Mouse (Mus musculus): ENCODE results near the gene Tmem50a. TPM values are rescaled to one million over a fixed set of nuclear protein-coding genes. Genes with fewer than 3 reads are reported as not detected.
A peak's percentile ranks its signal among the peaks of the same experiment; 100 is the strongest.

Gene Tmem50a
- polyA plus RNA-seq, 1 experiment from 2014 or later, result 79.1 TPM

DNA sequence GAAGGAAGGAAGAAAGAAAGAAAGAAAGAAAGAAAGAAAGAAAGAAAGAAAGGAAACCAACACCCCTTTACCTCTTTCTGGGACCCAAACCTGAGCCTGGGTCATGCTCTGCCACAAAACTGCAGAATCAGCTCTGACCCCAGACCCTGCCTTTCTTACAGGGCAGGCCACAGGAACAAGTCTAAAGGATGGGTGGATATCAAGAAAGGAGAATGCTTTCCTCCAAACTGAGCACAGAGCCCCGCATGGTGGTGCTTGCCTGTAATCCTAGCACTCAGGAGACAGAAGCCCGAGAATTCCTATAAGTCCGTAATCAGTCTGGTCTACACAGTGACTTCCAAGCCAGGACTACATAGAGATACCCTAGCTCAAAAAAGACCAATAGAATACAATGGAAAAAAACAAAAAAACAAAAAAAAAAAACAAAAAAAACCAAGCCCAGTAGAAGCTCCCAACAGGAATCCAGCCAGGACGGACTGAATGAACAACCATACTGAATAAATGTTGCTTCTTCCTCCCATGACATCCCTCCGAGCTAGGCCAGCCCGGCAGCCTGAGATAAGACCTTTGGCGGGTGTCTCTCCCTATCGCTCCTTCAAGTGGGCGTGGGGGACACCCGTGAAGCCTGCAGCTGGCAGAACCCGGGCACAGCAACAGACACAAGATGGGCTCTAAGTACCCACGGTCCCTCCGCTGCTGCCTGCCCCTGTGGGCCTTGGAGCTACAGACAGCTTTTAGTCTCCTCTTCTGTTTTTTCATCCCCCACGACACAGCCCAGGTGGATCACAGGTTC, 50.7 kb downstream of the Tmem50a start, which contains the start of gene Rhd:
Rhd (plus strand) TSS at position 600 of the 793 bp plus-strand sequence.
- peaks cover 4% of the 10 kb centered on the region for H3K36me3 ChIP-seq (ENCODE audit: control insufficient read depth, insufficient read depth)
- H3K27me3 ChIP-seq (ENCODE audit: control insufficient read depth, insufficient read depth, low read depth, low read length), result no peaks in the 10 kb centered on the region
- peak within 1 kb of the TSS; percentile 91 for H3K9ac ChIP-seq (ENCODE audit: low read depth, low read length)
- H3K4me1 ChIP-seq (ENCODE audit: control insufficient read depth, low read depth, low read length), result peaks cover 19% of the 10 kb centered on the region
- peak within 1 kb of the TSS; percentile 70 for H3K4me2 ChIP-seq (ENCODE audit: low read depth, low read length)
- H3K27ac ChIP-seq (ENCODE audit: low read length), result peak within 1 kb of the TSS; percentile 96
- ATAC-seq (ENCODE audit: low read depth), result peak; percentile 71
- H3K9me3 ChIP-seq (replicated peaks; ENCODE audit: control insufficient read depth, low read length), result no peaks in the 10 kb centered on the region
- H3K4me3 ChIP-seq (ENCODE audit: low read depth, low read length), result peak within 1 kb of the TSS; percentile 77
- WGBS (ENCODE audit: insufficient replicate concordance), result 20% methylated on average over 14 of the region's 14 CpGs

DNA sequence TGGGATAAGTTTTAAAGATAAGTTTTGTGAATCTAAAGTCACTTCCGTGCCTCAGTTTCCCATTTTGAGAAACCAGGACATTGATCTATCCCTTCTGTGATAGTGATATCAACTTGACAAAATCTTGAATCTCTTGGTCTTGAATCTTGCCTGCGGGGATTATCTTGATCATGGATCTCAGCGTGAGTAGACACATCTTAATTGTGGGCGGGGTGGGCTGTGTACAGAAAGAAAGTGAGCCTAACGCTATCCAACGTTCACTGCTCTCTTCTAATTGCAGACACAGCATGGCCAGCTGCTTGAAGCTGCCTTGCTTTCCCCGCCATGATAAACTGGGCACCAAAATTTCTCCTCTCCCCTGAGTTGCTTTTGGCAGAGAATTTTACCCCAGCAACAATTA, 51.8 kb downstream of the Tmem50a start:
- no peak for ATAC-seq (ENCODE audit: low read depth)
- WGBS (ENCODE audit: insufficient replicate concordance), result 33% methylated on average over 7 of the region's 7 CpGs
- peak overlapping the region; percentile 82 for H3K27ac ChIP-seq (ENCODE audit: low read length)
- H3K4me3 ChIP-seq (ENCODE audit: low read depth, low read length), result peak overlapping the region; percentile 77
- H3K27me3 ChIP-seq (ENCODE audit: control insufficient read depth, insufficient read depth, low read depth, low read length), result no peaks in the 10 kb centered on the region
- peak overlapping the region; percentile 67 for H3K9ac ChIP-seq (ENCODE audit: low read depth, low read length)
- peaks cover 4% of the 10 kb centered on the region for H3K36me3 ChIP-seq (ENCODE audit: control insufficient read depth, insufficient read depth)
- peaks cover 19% of the 10 kb centered on the region for H3K4me1 ChIP-seq (ENCODE audit: control insufficient read depth, low read depth, low read length)
- H3K9me3 ChIP-seq (replicated peaks; ENCODE audit: control insufficient read depth, low read length), result no peaks in the 10 kb centered on the region
- H3K4me2 ChIP-seq (ENCODE audit: low read depth, low read length), result peak overlapping the region; percentile 70

DNA sequence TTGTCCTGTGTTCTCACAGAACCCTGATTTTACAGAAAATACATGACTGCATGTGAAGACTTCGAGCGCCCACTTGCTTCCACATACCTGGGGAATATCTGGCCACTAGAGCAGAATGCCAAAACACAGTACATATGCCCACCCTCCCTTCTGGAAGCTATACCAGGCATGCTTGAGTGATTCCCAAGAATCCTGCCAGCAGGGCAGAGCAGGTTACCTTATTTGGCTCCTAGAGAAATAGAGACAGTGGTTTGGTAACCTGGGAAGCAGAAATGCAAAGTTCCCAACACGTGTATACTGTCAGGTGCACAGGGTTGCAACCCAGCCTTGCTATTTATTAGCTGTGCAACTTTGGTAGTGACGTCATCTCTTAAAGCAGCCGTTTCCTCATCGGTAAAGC, 52.9 kb downstream of the Tmem50a start:
- ATAC-seq (ENCODE audit: low read depth), result no peak
- WGBS (ENCODE audit: insufficient replicate concordance), result 60% methylated on average over 6 of the region's 6 CpGs
- Histone ChIP-seq H3K27ac (ENCODE audit: low read length) (no peak overlapping the region), H3K4me2 (ENCODE audit: low read depth, low read length) (no peak overlapping the region), H3K4me1 (ENCODE audit: control insufficient read depth, low read depth, low read length) (peaks cover 14% of the 10 kb centered on the region), H3K27me3 (ENCODE audit: control insufficient read depth, insufficient read depth, low read depth, low read length) (no peaks in the 10 kb centered on the region), H3K36me3 (ENCODE audit: control insufficient read depth, insufficient read depth) (peaks cover 4% of the 10 kb centered on the region), H3K4me3 (ENCODE audit: low read depth, low read length) (no peak overlapping the region), H3K9ac (ENCODE audit: low read depth, low read length) (no peak overlapping the region), H3K9me3 (replicated peaks; ENCODE audit: control insufficient read depth, low read length) (no peaks in the 10 kb centered on the region)

DNA sequence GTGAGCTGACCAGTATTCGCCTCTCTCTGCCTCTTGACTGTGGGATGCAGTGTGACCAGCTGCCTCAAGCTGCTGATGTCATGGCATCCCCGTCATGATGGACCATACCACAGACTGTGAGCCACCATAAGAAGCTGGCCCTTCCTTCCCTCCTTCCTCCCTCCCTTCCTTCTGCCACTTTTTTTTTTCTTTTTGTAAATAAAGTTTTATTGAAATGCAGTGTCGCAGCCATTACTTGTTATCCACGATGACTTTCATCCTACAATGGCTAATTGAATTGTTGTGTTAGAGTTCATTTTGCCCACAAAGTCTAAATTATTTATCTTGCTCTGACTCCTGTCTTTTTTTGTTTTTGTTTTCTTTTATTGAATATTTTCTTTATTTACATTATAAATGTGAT, 56.3 kb downstream of the Tmem50a start:
- 80% methylated on average over 4 of the region's 4 CpGs for WGBS (ENCODE audit: insufficient replicate concordance)
- H3K27ac ChIP-seq (ENCODE audit: low read length), result no peak overlapping the region
- no peak overlapping the region for H3K4me2 ChIP-seq (ENCODE audit: low read depth, low read length)
- no peak overlapping the region for H3K4me3 ChIP-seq (ENCODE audit: low read depth, low read length)
- no peak for ATAC-seq (ENCODE audit: low read depth)
- H3K27me3 ChIP-seq (ENCODE audit: control insufficient read depth, insufficient read depth, low read depth, low read length), result no peaks in the 10 kb centered on the region
- H3K9me3 ChIP-seq (replicated peaks; ENCODE audit: control insufficient read depth, low read length), result no peaks in the 10 kb centered on the region
- H3K36me3 ChIP-seq (ENCODE audit: control insufficient read depth, insufficient read depth), result no peaks in the 10 kb centered on the region
- no peak overlapping the region for H3K9ac ChIP-seq (ENCODE audit: low read depth, low read length)
- H3K4me1 ChIP-seq (ENCODE audit: control insufficient read depth, low read depth, low read length), result peaks cover 31% of the 10 kb centered on the region

DNA sequence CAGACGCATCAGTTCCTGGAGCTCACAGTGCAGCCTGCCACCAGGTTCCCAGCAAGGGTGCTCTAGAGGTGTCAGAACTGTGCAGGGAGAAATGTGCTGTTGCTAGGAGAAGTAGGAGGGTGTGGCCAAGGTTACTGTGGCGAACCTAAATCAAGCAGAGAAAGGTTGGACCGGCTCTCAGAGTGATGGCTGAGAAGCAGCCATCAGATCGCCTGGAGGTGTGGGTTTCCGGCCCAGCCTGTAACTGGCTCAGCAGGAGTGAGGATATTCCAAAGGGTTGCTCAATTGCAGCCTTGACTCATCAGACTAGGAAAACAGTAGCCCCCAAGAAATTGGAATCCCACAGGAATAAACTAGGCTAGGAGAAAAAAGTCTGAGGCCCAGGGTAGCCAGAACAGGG, 58.3 kb downstream of the Tmem50a start:
- no peak overlapping the region for H3K4me2 ChIP-seq (ENCODE audit: low read depth, low read length)
- no peak overlapping the region for H3K9ac ChIP-seq (ENCODE audit: low read depth, low read length)
- no peak overlapping the region for H3K27ac ChIP-seq (ENCODE audit: low read length)
- no peaks in the 10 kb centered on the region for H3K36me3 ChIP-seq (ENCODE audit: control insufficient read depth, insufficient read depth)
- WGBS (ENCODE audit: insufficient replicate concordance), result 51% methylated on average over 5 of the region's 5 CpGs
- H3K9me3 ChIP-seq (replicated peaks; ENCODE audit: control insufficient read depth, low read length), result no peaks in the 10 kb centered on the region
- no peaks in the 10 kb centered on the region for H3K27me3 ChIP-seq (ENCODE audit: control insufficient read depth, insufficient read depth, low read depth, low read length)
- peaks cover 22% of the 10 kb centered on the region for H3K4me1 ChIP-seq (ENCODE audit: control insufficient read depth, low read depth, low read length)
- no peak overlapping the region for H3K4me3 ChIP-seq (ENCODE audit: low read depth, low read length)
- ATAC-seq (ENCODE audit: low read depth), result no peak

DNA sequence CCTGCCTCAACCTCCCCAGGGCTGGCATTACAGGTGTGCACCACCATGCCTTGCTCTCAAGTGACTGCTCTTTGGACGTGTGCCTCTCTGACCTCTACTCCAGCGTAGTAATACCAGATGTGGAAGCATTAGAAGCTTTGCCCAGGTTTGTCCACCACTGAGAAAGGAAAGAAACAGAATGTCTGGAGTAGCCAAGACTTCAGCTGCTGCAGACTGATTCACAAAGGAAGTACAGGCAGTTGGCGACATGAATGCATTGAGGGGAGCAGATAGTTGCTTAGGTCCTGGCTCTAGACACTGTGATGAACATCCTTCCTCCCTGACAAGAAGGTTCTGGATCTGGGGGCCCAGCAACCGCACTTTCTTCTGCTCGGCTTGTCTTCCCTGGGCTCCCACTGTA, 58.8 kb downstream of the Tmem50a start:
- ATAC-seq (ENCODE audit: low read depth), result no peak
- H3K27ac ChIP-seq (ENCODE audit: low read length), result no peak overlapping the region
- no peak overlapping the region for H3K9ac ChIP-seq (ENCODE audit: low read depth, low read length)
- 52% methylated on average over 5 of the region's 5 CpGs for WGBS (ENCODE audit: insufficient replicate concordance)
- H3K27me3 ChIP-seq (ENCODE audit: control insufficient read depth, insufficient read depth, low read depth, low read length), result no peaks in the 10 kb centered on the region
- no peak overlapping the region for H3K4me3 ChIP-seq (ENCODE audit: low read depth, low read length)
- H3K36me3 ChIP-seq (ENCODE audit: control insufficient read depth, insufficient read depth), result no peaks in the 10 kb centered on the region
- no peak overlapping the region for H3K4me2 ChIP-seq (ENCODE audit: low read depth, low read length)
- no peaks in the 10 kb centered on the region for H3K9me3 ChIP-seq (replicated peaks; ENCODE audit: control insufficient read depth, low read length)
- peaks cover 25% of the 10 kb centered on the region for H3K4me1 ChIP-seq (ENCODE audit: control insufficient read depth, low read depth, low read length)

DNA sequence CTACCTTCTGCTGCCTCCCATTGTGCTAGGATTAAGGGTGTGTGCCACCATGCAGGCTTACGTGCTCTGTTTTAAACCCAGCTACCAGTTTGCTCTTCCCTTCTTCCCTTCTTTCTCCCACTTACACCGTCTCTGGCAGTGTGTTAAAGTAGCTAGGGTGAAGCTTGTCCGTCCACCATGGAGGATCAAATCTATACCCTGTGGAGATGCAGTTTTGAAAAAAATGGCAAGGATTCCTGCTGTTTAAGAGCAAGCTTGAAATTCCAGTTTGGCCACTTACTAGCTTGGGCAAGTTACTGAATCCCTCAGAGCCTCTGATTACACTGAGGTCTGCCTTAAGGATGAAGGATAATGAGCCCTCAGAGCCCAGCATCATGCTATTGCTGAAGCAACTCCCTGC, 59.5 kb downstream of the Tmem50a start:
- Histone ChIP-seq H3K27me3 (ENCODE audit: control insufficient read depth, insufficient read depth, low read depth, low read length) (no peaks in the 10 kb centered on the region), H3K4me2 (ENCODE audit: low read depth, low read length) (no peak overlapping the region), H3K9ac (ENCODE audit: low read depth, low read length) (no peak overlapping the region), H3K9me3 (replicated peaks; ENCODE audit: control insufficient read depth, low read length) (no peaks in the 10 kb centered on the region), H3K36me3 (ENCODE audit: control insufficient read depth, insufficient read depth) (no peaks in the 10 kb centered on the region), H3K4me3 (ENCODE audit: low read depth, low read length) (no peak overlapping the region), H3K4me1 (ENCODE audit: control insufficient read depth, low read depth, low read length) (peaks cover 28% of the 10 kb centered on the region), H3K27ac (ENCODE audit: low read length) (no peak overlapping the region)
- 61% methylated on average over 3 of the region's 3 CpGs for WGBS (ENCODE audit: insufficient replicate concordance)
- no peak for ATAC-seq (ENCODE audit: low read depth)

DNA sequence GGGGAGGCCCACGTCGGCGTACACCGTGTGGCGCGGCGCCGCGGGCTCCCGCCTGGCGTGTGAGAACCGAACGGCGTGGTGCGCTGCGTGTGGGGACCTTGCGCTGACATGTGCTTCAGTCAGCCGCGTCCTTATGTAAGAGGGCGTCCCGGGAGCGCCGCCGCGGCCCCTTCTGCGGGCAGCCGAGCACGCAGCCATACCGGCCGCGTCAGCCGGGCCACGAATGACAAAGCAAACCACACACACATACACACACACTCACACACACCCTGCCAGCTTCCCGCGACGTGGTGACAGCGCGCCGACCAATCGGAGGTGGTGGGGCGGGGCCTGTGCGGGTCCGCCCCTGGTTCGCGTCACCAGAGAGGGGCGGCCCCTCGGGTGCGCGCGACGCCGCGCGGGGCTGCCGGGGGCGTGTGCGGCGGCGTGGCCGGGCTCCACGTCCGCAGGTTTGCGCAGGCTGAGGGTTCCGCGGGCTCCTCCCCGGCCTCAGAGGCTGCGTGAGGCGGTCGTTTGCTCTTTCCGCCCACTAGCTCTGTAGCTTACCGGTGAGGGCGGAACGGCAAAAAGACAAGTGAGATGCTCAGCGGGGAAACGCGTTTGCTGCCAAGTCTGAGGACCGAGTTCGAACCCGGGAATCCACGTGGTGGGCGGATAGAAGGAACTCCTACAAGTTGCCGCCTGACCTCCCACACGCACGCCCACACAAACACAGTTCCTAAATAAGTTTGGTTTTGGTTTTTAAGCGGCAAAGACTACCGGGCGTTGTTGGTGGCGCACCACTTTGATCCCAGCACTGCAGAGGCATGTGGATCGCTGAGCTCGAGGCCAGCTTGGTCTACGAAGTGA, 61.0 kb downstream of the Tmem50a start:
- Histone ChIP-seq H3K4me1 (ENCODE audit: control insufficient read depth, low read depth, low read length) (peaks cover 30% of the 10 kb centered on the region), H3K4me3 (ENCODE audit: low read depth, low read length) (peak overlapping the region; percentile 94), H3K9ac (ENCODE audit: low read depth, low read length) (peak overlapping the region; percentile 68), H3K36me3 (ENCODE audit: control insufficient read depth, insufficient read depth) (no peaks in the 10 kb centered on the region), H3K27me3 (ENCODE audit: control insufficient read depth, insufficient read depth, low read depth, low read length) (no peaks in the 10 kb centered on the region), H3K27ac (ENCODE audit: low read length) (peak overlapping the region; percentile 88), H3K4me2 (ENCODE audit: low read depth, low read length) (peak overlapping the region; percentile 90), H3K9me3 (replicated peaks; ENCODE audit: control insufficient read depth, low read length) (no peaks in the 10 kb centered on the region)
- under 1% methylated on average over 82 of the region's 91 CpGs for WGBS (ENCODE audit: insufficient replicate concordance)
- peak; percentile 88 for ATAC-seq (ENCODE audit: low read depth)

DNA sequence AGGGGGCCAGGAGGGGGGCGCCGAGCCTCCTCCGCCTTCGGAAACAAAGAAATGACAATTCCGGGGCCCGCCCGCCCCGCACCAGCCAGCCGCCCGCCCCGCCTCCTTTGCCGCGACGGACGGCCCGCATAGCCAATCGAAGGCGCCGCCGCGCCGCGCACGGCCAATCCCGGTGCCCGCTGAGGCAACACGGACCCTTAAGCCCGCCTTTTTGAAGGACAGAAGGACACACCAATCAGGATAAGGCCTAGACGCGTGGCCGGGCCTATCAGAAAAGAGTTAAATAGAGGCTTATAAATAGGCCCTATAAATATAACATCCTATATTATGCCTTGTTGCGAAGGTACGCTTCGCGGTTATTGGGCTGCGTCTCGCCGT, 61.6 kb downstream of the Tmem50a start, which contains the start of gene Maco1:
Maco1 (minus strand) TSS at position 87 of the 378 bp plus-strand sequence.
- Histone ChIP-seq H3K4me1 (ENCODE audit: control insufficient read depth, low read depth, low read length) (peaks cover 32% of the 10 kb centered on the region), H3K36me3 (ENCODE audit: control insufficient read depth, insufficient read depth) (no peaks in the 10 kb centered on the region), H3K9me3 (replicated peaks; ENCODE audit: control insufficient read depth, low read length) (no peaks in the 10 kb centered on the region), H3K4me2 (ENCODE audit: low read depth, low read length) (peak within 1 kb of the TSS; percentile 90), H3K27ac (ENCODE audit: low read length) (peak within 1 kb of the TSS; percentile 92), H3K27me3 (ENCODE audit: control insufficient read depth, insufficient read depth, low read depth, low read length) (no peaks in the 10 kb centered on the region), H3K4me3 (ENCODE audit: low read depth, low read length) (peak within 1 kb of the TSS; percentile 94), H3K9ac (ENCODE audit: low read depth, low read length) (peak within 1 kb of the TSS; percentile 95)
- ATAC-seq (ENCODE audit: low read depth), result peak; percentile 91
- WGBS (ENCODE audit: insufficient replicate concordance), result under 1% methylated on average over 37 of the region's 38 CpGs
